Mouse (Mus musculus) myocyte (in vitro differentiated cells): ENCODE data around the gene Msln. TPM values are rescaled to one million over a fixed set of nuclear protein-coding genes. Genes with fewer than 3 reads are reported as not detected.

Experiments used
- H3K27me3 ChIP-seq: one replicate; pipeline ENCODE4 v1.6.1; 2011; ENCODE audit not compliant: control insufficient read depth, insufficient read depth, insufficient read length
- H3K36me3 ChIP-seq: one replicate; pipeline ENCODE4 v1.6.1; 2011; ENCODE audit not compliant: control insufficient read depth, insufficient read depth
- H3K4me2 ChIP-seq: one replicate; pipeline ENCODE4 v1.6.1; 2011; ENCODE audit warnings: low read depth, control low read depth
- H3K4me3 ChIP-seq: one replicate; pipeline ENCODE4 v1.5.1; 2011; ENCODE audit warnings: mild to moderate bottlenecking, control low read depth, moderate library complexity
- H3K79me2 ChIP-seq: one replicate; pipeline ENCODE4 v1.6.1; 2011; ENCODE audit not compliant: control insufficient read depth, insufficient read depth
- H3ac ChIP-seq: one replicate; pipeline ENCODE4 v1.6.1; 2011; ENCODE audit not compliant: control insufficient read depth, insufficient read length
- CEBPB ChIP-seq: IDR thresholded peaks from 2 replicates; pipeline ENCODE4 v1.6.1; 2011; ENCODE audit warnings: mild to moderate bottlenecking, moderate library complexity; ENCODE audit not compliant: poor library complexity, insufficient read depth, severe bottlenecking
- E2F4 ChIP-seq: IDR thresholded peaks from one replicate; pipeline ENCODE4 v1.6.1; 2011; ENCODE audit warnings: mild to moderate bottlenecking, control low read depth, moderate library complexity; ENCODE audit not compliant: insufficient read depth
- MAX ChIP-seq: IDR thresholded peaks from one replicate; pipeline ENCODE4 v1.6.1; 2011; ENCODE audit warnings: low read depth, mild to moderate bottlenecking, control low read depth
- MYOD1 ChIP-seq, 3 experiments: IDR thresholded peaks; one replicate each; pipeline ENCODE4 v1.6.1; 2011; ENCODE audit warnings: control low read depth in 2 of 3, low read depth in 2 of 3, mild to moderate bottlenecking in 2 of 3, moderate library complexity in 1 of 3; ENCODE audit not compliant: insufficient read length in 2 of 3, control insufficient read depth in 1 of 3
- MYOG ChIP-seq, 3 experiments: IDR thresholded peaks; one replicate each; pipeline ENCODE4 v1.6.1; 2011; ENCODE audit warnings: control low read depth in 2 of 3, low read depth in 2 of 3, mild to moderate bottlenecking in 2 of 3; ENCODE audit not compliant: insufficient read length in 2 of 3, control insufficient read depth in 1 of 3, insufficient read depth in 1 of 3
- POLR2A ChIP-seq: IDR thresholded peaks from one replicate; pipeline ENCODE4 v1.6.1; 2011; ENCODE audit warnings: low read depth, mild to moderate bottlenecking, control low read depth, moderate library complexity; ENCODE audit not compliant: insufficient read length
- POLR2AphosphoS2 ChIP-seq: IDR thresholded peaks from one replicate; pipeline ENCODE4 v1.6.1; 2011; ENCODE audit warnings: low read depth, control low read depth; ENCODE audit not compliant: insufficient read length
- REST ChIP-seq: IDR thresholded peaks from one replicate; pipeline ENCODE4 v1.6.1; 2011; ENCODE audit warnings: mild to moderate bottlenecking, control low read depth, moderate library complexity; ENCODE audit not compliant: insufficient read depth, insufficient read length
- SRF ChIP-seq: IDR thresholded peaks from one replicate; pipeline ENCODE4 v1.6.1; 2011; ENCODE audit warnings: low read depth; ENCODE audit not compliant: control insufficient read depth, insufficient read length
- TCF12 ChIP-seq: IDR thresholded peaks from one replicate; pipeline ENCODE4 v1.6.1; 2011; ENCODE audit warnings: mild to moderate bottlenecking, control low read depth; ENCODE audit not compliant: poor library complexity, insufficient read depth, severe bottlenecking
- TCF3 ChIP-seq: IDR thresholded peaks from one replicate; pipeline ENCODE4 v1.6.1; 2011; ENCODE audit warnings: low read depth, control low read depth; ENCODE audit not compliant: insufficient read length
- USF1 ChIP-seq: IDR thresholded peaks from one replicate; pipeline ENCODE4 v1.6.1; 2011; ENCODE audit warnings: low read depth, mild to moderate bottlenecking, control low read depth, moderate library complexity
- polyA plus RNA-seq: library from polyadenylated mRNA; unstranded; fragments of >200 nt; fragmentation: generic; extraction: Trizol; gene quantifications from one replicate; pipeline ENCODE4 v1.2.1, GENCODE M21; 2012; ENCODE audit warnings: missing spikeins

The Msln gene
- polyA plus RNA-seq, 1 experiment: 91.8 TPM

GRCm38 (mm10) chr17:25791320-25791842, 37.2 kb upstream of the Msln start:
- peak overlapping the region; percentile 90 for H3K4me2 ChIP-seq
- no peak for TF ChIP-seq E2F4
- no peak for TF ChIP-seq MAX
- no peak for TF ChIP-seq TCF12
- peak; percentile 12 for TF ChIP-seq POLR2AphosphoS2
- no peak for TF ChIP-seq REST
- no peak for TF ChIP-seq CEBPB
- no peak for TF ChIP-seq POLR2A
- H3K79me2 ChIP-seq: no peaks in the 10 kb centered on the region
- peak overlapping the region; percentile 65 for H3K4me3 ChIP-seq
- peak overlapping the region; percentile 19 for H3ac ChIP-seq
- no peaks in the 10 kb centered on the region for H3K36me3 ChIP-seq
- no peaks in the 10 kb centered on the region for H3K27me3 ChIP-seq

DNA sequence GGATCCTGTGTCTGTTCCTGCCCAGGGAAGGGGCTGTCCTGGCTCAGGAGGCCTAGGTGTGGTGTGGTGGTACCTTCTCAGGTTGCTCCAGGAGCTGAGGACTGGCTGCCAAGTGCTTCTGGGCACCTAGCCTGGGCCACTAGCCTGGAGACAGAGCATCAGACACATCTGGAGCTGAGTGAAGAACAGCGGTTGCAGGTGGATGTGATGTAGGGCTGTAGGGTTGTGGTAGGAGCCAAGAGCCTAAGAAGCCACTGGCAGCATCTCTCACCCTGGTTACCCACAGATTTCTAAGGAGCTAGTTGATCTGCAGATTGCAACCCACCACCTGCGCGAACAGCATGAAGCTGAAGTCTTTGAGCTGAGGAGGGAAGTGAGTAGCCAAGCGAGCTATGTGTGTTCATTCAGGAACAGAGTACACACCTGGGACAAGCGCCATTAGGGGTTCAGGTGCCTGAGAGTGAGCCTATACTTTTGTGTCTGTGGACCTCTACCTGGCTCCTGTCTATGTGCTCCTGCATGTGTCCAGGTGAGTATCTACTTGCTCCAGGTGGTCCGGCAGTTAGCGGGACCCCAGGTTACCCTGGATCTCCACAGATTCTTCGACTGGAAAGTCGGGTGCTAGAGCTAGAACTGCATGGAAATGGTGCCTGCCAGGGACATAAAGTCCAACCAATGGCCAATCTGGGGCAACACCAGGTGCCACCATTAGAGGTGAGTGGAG, 32.8 kb upstream of the Msln start:
- TF ChIP-seq TCF3: no peak
- TF ChIP-seq CEBPB: no peak
- TF ChIP-seq POLR2AphosphoS2: peak; percentile 58
- Histone ChIP-seq H3K36me3 (peaks cover 1% of the 10 kb centered on the region), H3K4me3 (no peak overlapping the region), H3K4me2 (no peak overlapping the region), H3K27me3 (no peaks in the 10 kb centered on the region), H3K79me2 (no peaks in the 10 kb centered on the region), H3ac (no peak overlapping the region)

DNA sequence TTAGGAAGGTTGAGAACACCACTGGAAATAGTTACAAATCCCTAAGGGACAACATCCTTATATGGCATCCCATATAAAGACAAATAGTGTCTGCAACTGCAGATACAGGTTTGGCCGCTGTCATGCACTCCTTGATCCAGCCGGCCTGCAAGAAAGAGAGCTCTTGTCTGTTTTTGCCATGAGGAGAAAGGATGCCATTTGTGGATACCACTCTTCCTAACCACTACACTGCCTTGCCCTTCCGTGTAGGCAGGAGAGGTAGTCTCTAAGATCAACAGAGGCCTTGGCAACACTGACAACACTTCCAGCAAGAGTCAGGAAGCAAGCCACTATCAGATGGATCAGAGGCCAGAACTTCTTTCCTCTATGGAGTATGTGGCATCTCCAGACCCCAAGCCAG, 32.1 kb upstream of the Msln start, which contains the start of gene Ccdc78:
Gene Ccdc78 (plus strand): TSS at position 301 of the 400 bp plus-strand sequence.
- Histone ChIP-seq H3ac (peak within 1 kb of the TSS; percentile 0), H3K36me3 (peaks cover 4% of the 10 kb centered on the region), H3K4me3 (peak within 1 kb of the TSS; percentile 52), H3K4me2 (peak within 1 kb of the TSS; percentile 97), H3K79me2 (no peaks in the 10 kb centered on the region), H3K27me3 (no peaks in the 10 kb centered on the region)
- TF ChIP-seq SRF (no peak), CEBPB (no peak), USF1 (no peak), E2F4 (no peak), TCF3 (no peak), REST (no peak), MAX (no peak), MYOG (IDR thresholded peaks at IDR 0.05; ENCODE audit: control insufficient read depth in 1 of 3, insufficient read depth in 1 of 3, insufficient read length in 2 of 3, low read depth in 2 of 3) (no peak), POLR2AphosphoS2 (no peak), TCF12 (no peak), POLR2A (no peak), MYOD1 (IDR thresholded peaks at IDR 0.05; ENCODE audit: control insufficient read depth in 1 of 3, insufficient read length in 2 of 3, low read depth in 2 of 3) (no peak)

DNA sequence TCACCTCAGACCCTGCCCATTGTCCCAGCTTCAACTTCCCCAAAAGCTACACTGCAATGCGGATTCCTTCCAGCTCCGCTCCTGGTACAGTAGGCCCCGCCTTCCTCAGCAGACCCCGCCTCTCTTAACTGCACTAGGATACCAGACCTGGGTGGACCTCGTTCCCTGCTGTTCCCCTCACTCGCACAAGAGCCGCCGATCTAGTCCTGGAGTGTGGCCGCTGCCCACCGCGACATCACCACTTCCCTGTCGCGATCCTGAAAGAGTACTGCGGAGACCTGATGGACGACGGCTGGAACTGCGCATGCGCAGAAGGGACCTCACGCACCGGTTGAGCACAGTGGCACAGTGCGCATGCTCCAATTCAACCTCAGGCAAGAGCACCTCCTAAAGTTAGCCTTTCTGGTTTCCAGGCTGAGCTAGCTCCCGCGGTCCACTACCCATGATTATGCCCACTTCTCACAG, 31.1 kb upstream of the Msln start, which contains the start of gene Haghl:
Gene Haghl (minus strand): TSS at position 393 of the 465 bp plus-strand sequence.
- Histone ChIP-seq H3ac (peak within 1 kb of the TSS; percentile 0), H3K4me2 (peak within 1 kb of the TSS; percentile 97), H3K4me3 (peak within 1 kb of the TSS; percentile 52), H3K79me2 (no peaks in the 10 kb centered on the region), H3K36me3 (peaks cover 4% of the 10 kb centered on the region), H3K27me3 (no peaks in the 10 kb centered on the region)
- TF ChIP-seq POLR2AphosphoS2 (peak; percentile 96), USF1 (no peak), SRF (no peak), CEBPB (no peak), TCF3 (no peak), E2F4 (no peak), TCF12 (no peak), POLR2A (peak; percentile 85), MYOD1 (IDR thresholded peaks at IDR 0.05; ENCODE audit: control insufficient read depth in 1 of 3, insufficient read length in 2 of 3, low read depth in 2 of 3) (no peak), MAX (no peak), MYOG (IDR thresholded peaks at IDR 0.05; ENCODE audit: control insufficient read depth in 1 of 3, insufficient read depth in 1 of 3, insufficient read length in 2 of 3, low read depth in 2 of 3) (no peak), REST (no peak)
